In genomic region chr5:114543656-114544055, GRCm38 (mm10) we compare ENCODE assay signal across 15 mouse cellular contexts.
"Had no signal": no experiment of that assay in that cellular context is flagged by ENCODE, and none has a peak within 500 bp of the region (broad histone marks: within the 10 kb centered on the region; RNA-seq: fewer than 3 reads in every experiment).

No protein-coding gene starts in this region.

- H3K27ac ChIP-seq: kidney, postnatal 0 days; limb, embryonic 12.5 days; limb, embryonic 15.5 days; liver, embryonic 14.5 days; macrophage; midbrain, embryonic 12.5 days had no signal

- H3K9ac ChIP-seq: limb, embryonic 12.5 days; limb, embryonic 15.5 days; liver, embryonic 14.5 days; liver, postnatal 0 days; lung, embryonic 14.5 days; midbrain, embryonic 12.5 days had no signal

- H3K27me3 ChIP-seq: limb, embryonic 12.5 days; limb, embryonic 15.5 days had no signal

- H3K4me2 ChIP-seq: limb, embryonic 12.5 days; limb, embryonic 15.5 days; liver, embryonic 11.5 days; lung, embryonic 14.5 days; midbrain, embryonic 12.5 days had no signal

- H3K4me3 ChIP-seq: limb, embryonic 12.5 days; limb, embryonic 15.5 days; midbrain, embryonic 12.5 days had no signal

- DNase-seq: kidney, adult 2 months; kidney, postnatal 25 days; left cerebral cortex, postnatal 4 days; liver, postnatal 0 days; lung, embryonic 14.5 days; thymus, postnatal 25 days had no signal

- H3K36me3 ChIP-seq: limb, embryonic 12.5 days; limb, embryonic 15.5 days; midbrain, embryonic 12.5 days had no signal

- H3K9me3 ChIP-seq: limb, embryonic 15.5 days had no signal

- ATAC-seq: liver, postnatal 0 days; lung, postnatal 0 days; midbrain, embryonic 16.5 days had no signal
